Mouse (Mus musculus) C2C12 (cell line): Measurements from ENCODE around the gene Fam129b.

Source experiments
- CEBPB ChIP-seq: IDR thresholded peaks from one replicate; pipeline ENCODE4 v1.6.1; 2011; ENCODE audit warnings: low read depth, mild to moderate bottlenecking, control low read depth, moderate library complexity
- CTCF ChIP-seq: IDR thresholded peaks from one replicate; pipeline ENCODE4 v1.5.1; 2011; ENCODE audit not compliant: control insufficient read depth, insufficient read depth, insufficient read length
- FOSL1 ChIP-seq: IDR thresholded peaks from one replicate; pipeline ENCODE4 v1.8.0; 2011; ENCODE audit warnings: mild to moderate bottlenecking, low read length; ENCODE audit not compliant: poor library complexity, insufficient read depth, severe bottlenecking
- MAX ChIP-seq: IDR thresholded peaks from one replicate; pipeline ENCODE4 v1.6.1; 2011; ENCODE audit warnings: mild to moderate bottlenecking, control low read depth
- MYOD1 ChIP-seq: IDR thresholded peaks from one replicate; pipeline ENCODE4 v1.6.1; 2011; ENCODE audit warnings: low read depth; ENCODE audit not compliant: control insufficient read depth, insufficient read length
- MYOG ChIP-seq: IDR thresholded peaks from one replicate; pipeline ENCODE4 v1.6.1; 2011; ENCODE audit not compliant: control insufficient read depth, insufficient read length; ENCODE audit errors: extremely low read depth
- USF1 ChIP-seq: IDR thresholded peaks from one replicate; pipeline ENCODE4 v1.6.1; 2011; ENCODE audit warnings: low read depth, mild to moderate bottlenecking, control low read depth, moderate library complexity

- TF ChIP-seq USF1 (no peak), CTCF (no peak), MYOG (no peak), MYOD1 (no peak), FOSL1 (no peak), MAX (no peak), CEBPB (no peak)
Measured at GRCm38 (mm10) chr2:32969326-32969725, 93.4 kb downstream of the Fam129b start.
